Mouse (Mus musculus): ENCODE measurements around the gene Frmd5.

DNA sequence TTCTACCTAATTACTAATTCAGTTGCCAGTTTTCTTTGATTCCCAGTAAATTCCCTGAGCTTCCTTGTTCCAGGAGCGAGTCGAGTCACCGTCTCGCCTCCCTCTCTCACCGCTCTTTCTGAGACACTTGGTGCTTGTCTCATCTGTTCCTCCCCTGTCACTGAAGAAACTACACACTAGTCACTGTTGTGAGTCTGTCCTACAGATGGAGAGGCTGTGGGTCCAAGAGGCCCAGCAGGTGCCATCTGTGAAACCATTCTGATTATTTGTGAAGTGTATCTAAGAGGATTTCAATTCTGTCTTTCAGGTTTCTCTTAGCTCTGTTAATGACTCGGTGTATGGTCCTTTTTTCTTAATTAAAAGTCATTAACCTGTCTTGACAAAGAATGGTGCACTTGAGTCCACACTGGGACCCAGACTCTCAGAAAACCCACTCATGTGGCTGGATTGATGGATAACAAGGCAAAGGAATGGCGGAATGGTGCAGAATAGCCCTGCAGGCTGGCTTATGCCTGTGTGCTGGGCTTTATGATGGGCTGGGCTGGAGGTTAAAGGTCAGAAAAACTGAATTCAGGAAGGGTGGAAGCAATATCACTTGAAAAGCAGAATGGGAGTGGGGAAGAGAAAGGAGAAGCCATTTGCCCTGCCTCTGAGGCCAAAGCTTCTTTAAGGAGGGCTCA is 186.2 kb downstream of the Frmd5 start:
- TF ChIP-seq POLR2AphosphoS2 (IDR thresholded peaks at IDR 0.05; ENCODE audit: insufficient read length, low read depth) (no peak), MYOD1 (IDR thresholded peaks at IDR 0.05; ENCODE audit: control insufficient read depth in 1 of 3, insufficient read length in 2 of 3, low read depth in 2 of 3) (no peak), POLR2A (IDR thresholded peaks at IDR 0.05; ENCODE audit: insufficient read length, low read depth) (no peak), USF1 (IDR thresholded peaks at IDR 0.05; ENCODE audit: low read depth) (no peak), REST (IDR thresholded peaks at IDR 0.05; ENCODE audit: insufficient read depth, insufficient read length) (no peak)
